Mouse (Mus musculus) heart, adult 8-10 months (tissue): ENCODE results near the gene Hoxd13. TPM values are rescaled to one million over a fixed set of nuclear protein-coding genes. Genes with fewer than 3 reads are reported as not detected.

Source experiments
- DNase-seq: peaks from one replicate; pipeline ENCODE4 v3.0.0; 2022; ENCODE audit warnings: low spot score
- total RNA-seq, 4 experiments: library from RNA; stranded (reverse); gene quantifications; 2 replicates each; pipeline ENCODE4 v1.2.4; 2022

Gene Hoxd13
- total RNA-seq, 4 experiments from 2014 or later, result not detected

DNA sequence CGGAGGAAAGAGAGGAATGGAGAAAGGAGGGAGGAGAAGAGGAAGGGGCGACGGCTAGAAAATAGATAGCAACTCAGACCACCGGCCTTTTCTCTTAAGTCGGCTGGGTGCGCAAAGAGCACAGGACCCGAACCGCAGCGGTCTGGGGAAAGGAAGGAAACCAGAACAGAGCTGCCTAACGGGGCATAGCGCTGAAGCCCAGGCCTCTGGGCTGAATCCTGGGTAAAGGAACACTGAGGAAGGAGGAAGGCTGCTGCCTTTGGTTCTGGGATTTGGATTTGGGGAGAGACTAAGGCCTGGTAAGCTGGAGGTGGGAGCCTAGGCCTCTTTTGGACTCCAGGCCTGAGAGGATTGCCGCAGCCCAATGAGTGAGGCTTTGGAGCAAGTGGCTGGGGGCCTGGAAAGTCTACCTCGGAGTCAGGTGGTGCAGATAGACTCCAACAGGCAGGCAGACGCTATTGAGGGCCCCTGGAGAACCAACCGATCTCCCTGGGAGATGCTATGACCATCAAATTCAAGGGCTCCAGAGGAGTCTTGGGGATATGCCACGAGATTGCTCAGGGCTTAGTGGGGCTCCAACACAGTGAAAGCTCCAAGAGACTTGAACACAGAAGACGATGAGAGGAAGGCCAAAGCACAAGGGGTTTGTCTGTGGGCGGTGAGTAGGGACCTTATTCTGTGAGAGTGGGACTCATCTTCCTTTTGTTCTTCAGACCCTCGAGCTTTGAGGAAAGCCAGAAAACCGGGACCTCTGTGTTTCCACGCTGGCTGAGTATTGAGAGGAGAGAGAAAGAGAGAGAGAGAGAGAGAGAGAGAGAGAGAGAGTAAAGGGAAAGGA is 12.7 kb downstream of the Hoxd13 start:
- DNase-seq, result no peak

DNA sequence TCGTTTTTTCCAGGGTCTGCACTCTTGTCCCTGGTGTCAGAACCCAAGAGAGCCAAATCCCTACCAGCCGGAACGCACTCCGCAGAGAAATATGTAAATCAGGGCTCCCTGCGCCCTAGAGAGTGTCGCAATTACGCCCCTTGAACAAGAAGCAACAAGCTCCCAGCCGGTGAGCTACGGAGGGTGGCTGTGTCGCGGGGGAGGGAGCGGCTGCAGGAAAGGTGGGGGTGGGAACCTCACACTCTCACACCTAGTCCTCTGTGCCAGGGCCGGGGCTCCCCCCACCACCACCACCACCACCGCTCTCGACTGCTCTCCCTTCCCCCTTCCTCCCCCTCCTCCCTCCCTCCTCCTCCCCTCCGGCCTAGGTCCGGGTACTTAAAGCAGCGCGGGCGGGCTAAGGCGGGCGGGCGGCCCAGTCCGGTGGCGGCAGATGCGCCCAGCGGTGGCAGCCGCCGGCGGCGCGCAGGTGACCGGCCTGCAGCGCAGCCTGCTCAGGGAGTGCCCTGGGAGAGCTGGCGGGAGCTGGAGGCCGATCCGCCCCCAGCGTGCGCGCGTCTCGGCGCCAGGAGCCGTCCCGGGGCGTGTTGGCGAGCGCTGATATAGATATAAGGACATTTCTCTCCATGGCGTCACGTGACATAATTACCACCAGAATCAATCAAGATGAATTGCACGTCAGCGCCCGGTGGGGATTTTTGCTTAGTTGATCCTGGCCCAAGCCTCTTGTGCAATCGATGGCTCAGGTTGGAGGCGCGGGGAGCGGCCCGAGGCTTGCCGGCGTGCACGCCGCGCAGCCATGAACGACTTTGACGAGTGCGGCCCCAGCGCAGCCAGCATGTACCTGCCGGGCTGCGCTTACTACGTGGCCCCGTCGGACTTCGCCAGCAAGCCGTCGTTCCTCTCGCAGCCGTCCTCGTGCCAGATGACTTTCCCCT is 13.8 kb downstream of the Hoxd13 start:
- DNase-seq, result no peak

DNA sequence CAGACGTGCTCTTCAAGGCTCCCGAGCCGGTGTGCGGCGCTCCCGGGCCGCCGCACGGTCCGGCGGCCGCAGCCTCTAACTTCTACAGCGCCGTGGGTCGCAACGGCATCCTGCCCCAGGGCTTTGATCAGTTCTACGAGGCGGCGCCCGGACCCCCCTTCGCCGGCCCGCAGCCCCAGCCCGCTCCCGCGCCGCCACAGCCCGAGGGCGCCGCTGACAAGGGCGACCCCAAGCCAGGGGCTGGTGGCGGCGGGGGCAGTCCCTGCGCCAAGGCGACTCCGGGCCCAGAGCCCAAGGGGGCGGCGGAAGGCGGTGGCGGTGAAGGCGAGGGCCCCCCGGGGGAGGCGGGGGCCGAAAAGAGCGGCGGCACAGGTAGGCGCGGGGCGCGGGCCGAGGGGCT is 14.7 kb downstream of the Hoxd13 start:
- DNase-seq, result no peak

DNA sequence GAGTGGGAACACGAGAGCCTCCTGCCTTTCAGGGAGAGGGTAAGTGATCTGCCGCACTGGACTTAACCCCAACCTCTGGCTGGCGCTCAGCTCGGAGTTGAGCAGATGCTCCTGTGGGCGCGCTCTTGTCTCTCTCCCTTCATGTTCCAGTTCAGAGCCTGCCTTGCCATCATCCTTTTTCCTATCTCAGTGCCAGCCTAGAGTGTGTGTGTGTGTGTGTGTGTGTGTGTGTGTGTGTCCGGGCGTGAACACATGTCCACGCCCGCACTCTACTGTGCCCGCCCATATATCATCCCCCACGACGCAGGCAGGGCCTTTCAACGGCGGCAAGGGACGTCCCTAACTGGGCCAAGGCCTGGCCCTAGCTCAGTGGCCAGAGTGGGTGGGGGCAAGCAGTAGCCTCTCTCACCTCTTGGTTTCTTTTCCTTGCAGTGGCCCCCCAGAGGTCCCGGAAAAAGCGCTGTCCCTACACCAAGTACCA is 15.4 kb downstream of the Hoxd13 start:
- DNase-seq, result no peak

DNA sequence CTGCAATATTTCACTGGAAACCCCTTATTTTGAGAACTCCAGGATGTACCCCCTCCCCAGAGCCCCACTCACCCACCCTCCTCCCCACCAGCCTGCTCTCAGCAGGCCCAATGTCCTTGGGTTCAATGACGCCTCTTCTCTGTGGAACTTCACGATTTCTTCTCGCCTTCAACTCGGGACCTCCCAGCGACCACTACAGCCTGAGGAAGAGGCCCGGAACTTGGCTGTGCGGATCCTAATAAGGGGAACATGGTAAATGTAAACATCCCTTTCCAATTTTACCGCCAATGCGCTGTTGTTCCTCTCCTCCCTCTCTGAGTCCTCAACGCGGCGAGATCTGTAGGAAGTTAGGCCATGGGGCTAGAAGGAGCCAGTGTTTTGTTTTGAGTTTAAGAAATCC is 16.0 kb downstream of the Hoxd13 start:
- DNase-seq, result no peak

DNA sequence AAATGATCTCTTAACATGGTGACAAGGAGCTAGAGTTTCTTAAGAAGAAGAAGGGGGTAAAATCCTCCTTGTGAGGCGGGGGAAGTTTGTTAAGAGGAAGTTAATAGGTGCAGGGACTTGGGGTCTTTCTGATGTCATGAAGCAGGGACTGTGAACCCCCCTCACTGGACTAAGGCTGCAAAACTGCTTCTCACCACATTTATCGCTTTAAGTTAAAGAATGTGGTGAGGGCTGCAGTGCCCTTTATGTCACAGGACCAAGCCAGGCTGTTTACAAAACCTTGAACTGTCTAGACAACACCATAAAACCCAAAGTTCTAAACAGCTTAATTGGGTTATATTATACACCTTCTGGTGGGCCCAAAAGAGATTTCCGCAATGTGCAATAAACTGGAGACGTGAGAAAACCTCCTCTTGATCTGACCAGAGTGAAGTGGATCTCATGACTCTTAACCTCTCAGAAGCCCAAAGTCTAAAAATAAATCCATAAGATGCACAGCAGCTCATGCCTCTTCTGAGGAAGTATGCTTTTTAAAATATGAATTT is 17.0 kb downstream of the Hoxd13 start:
- DNase-seq, result no peak

DNA sequence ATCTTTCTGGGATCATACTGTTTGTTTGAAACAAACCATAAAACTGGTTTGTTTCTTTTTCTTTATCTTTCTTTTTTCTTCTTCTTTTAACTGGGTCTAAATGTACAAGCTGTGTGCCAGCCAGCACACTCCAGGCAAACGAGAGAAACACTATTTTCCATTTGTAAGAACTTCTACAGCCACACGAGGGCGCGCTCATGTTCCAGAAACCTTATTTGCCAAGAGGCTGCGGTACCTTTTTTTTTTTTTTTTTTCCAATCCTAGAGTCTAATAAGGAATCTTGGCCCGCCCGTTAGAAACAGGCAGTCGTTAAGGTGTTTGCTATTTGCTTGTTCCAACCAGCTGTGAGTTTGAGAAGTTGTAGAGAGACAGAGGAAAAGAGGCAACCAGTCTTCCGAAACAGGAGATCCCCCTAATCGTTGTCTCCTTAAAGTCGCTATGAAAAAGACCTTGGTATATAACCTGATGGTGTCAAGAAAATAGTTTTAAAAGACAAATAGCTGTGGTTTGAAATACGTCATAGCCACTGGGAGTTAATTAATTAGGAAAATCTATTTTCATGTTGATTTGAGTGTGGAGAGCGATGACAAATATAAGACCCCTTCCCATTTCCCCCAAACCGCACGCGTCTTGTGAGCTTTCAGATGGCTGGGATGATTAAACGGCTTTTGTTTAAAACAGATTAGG is 18.3 kb downstream of the Hoxd13 start:
- DNase-seq, result peak; percentile 44

DNA sequence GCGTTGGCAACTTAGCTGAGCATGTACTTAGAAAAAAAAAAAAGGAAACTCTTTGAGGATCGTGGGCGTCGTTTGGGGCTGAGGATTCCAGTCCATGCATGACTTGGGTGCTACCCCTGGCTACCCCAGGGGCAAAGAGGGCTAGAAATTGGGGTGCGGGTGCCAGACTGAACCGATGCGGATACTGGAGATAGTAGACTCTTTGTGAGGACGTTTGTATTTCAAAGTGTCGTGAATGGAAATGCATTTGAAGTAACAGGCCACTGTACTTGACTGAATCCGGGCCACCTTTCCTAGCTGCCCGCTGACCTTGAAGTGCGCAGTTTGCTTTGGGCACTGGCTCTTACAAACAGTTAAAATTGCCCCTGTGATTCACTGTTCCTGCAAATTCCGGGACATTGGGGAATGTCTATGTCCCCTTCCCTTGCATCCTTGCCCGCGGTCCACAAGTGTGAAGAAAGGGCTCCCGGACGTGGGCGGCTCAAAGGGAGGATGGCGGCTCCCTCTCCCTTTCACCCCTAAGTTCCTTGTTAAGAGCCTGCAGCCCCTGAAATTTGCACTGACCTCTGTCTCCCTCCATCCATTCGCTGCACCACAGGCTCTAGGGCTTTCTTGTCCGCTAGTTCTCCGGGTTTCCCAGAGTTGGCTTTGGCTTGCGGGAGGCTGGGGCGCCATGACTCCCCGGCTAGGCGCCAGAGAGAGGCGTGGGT is 19.0 kb downstream of the Hoxd13 start:
- no peak for DNase-seq

DNA sequence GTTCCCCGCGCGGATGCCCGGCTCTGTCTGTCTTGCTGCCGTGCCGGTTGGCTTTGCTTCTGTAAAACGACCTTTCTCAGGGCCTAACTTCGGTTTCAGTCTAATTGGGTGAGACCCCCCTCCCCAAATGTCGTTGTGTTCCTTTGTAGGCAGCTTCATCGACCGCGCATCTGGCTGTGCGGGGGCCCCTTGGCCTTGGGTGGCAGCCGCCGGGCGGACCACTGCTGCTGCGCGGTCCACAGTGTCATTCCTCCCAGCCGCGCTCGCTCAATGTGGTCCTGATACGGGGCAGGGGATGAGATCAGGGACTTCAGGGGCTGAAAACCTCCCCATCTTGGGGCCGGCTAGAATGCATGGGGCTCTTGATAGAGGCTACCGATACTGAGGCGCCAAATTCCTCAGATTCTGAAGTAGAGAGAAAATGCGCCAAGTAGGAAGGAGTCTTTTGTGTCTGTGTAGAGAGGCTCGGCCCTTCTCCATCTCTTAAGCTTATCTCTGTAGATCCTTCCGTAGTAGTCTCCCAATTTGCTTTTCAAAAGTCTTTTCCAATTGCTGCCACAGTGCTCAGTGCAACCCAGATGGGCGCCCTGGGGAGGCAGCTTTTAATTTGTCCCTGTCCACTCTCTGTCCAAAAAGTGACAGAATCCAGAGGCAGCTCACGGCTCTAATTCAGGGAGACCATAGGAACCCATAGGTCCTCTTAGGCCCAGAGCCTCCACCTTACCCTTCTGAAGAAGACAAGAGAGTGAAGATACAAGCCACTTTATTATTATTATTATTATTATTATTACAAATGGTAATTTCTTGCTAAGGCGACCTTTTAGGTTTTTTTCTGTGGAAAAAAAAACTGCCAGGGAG is 19.8 kb downstream of the Hoxd13 start:
- no peak for DNase-seq

DNA sequence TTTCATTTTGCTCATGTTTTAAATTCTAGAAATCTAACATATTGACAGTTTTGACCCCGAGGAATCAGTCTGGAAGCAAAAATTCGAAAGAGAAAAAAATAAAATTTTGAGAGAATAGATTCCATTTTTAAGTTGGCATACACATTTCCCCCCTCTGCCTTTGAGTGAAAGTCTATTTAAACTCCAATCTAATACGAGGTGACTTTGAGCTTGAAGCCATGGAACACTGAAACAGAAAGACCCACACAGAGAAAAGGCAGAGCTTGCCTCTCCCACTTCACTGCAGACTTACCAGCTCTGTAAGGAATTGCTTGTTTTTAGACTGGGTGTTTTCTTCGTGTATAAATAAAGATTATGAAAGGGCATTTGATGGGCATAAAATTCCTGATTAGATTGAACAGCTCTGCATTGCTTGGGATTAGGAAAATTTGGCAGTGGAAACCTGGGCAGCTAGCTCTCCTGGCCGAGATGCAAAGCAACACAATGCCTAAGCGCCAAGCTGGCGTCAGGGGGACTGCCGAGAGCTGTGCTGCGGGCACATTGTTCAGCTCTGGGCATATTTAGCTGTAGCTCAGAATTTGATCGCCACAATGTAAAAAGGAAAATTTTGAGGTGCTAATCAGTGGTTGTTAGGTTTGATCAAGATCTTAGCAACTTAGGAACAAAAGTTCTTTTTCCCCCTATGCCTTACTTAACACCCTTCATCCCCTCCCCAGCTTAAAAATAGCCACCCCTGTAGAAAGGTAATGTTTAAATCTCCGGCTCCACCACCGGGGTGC is 20.9 kb downstream of the Hoxd13 start:
- no peak for DNase-seq

DNA sequence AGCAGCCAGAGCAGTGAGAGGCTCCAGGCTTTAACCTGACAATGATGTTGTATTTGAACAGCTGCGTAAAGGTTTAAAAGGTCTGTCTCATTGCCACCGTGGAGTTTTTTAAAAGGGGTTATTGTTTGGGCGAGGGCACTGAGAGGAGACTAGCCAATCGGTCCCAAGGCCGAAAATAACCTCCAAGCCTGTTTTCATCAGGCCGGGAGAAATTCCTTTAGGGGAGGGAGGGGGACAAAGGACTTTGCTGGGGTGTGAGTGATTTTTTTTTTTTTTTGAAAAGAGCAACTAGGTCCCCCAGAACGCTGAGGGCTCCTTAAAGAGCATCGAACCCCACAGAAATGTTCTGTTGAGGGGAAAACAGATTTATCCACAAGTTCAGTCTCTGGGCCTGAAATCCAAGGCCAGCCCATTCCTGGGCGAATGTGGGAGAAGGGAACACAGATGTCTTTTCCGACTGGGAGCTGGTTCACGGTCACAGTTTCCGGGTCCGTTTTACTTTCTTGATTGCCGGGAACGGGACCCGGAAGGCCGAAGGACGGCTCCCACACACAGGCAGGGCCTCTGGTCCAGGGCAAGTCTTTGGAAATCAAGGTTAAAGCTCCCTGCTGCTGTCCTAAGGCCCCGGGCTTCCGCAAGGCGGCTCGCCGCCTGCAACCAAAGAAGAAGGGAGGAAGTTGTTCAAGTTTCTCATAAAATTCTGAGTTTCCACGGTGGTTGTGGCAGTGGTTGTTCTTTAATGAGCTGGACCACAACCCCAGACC is 21.6 kb downstream of the Hoxd13 start:
- DNase-seq, result no peak

DNA sequence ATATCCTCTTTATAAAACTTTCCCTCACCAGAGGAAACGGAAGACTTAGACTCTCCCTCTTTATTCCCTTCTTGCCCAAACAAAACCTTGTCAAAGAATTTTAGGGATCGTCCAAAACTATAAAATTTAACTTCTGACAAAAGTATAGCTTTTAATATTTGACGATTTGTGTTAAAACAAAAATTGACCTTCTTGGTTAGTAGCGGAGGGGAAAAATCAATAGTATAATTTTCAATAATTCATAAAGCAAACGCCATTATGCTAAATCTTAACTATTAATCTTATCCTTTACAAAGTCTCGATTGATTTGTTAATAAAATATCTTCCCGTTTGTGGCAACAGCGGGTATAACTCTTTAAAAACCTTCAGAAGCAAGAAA is 22.2 kb downstream of the Hoxd13 start:
- DNase-seq, result no peak

DNA sequence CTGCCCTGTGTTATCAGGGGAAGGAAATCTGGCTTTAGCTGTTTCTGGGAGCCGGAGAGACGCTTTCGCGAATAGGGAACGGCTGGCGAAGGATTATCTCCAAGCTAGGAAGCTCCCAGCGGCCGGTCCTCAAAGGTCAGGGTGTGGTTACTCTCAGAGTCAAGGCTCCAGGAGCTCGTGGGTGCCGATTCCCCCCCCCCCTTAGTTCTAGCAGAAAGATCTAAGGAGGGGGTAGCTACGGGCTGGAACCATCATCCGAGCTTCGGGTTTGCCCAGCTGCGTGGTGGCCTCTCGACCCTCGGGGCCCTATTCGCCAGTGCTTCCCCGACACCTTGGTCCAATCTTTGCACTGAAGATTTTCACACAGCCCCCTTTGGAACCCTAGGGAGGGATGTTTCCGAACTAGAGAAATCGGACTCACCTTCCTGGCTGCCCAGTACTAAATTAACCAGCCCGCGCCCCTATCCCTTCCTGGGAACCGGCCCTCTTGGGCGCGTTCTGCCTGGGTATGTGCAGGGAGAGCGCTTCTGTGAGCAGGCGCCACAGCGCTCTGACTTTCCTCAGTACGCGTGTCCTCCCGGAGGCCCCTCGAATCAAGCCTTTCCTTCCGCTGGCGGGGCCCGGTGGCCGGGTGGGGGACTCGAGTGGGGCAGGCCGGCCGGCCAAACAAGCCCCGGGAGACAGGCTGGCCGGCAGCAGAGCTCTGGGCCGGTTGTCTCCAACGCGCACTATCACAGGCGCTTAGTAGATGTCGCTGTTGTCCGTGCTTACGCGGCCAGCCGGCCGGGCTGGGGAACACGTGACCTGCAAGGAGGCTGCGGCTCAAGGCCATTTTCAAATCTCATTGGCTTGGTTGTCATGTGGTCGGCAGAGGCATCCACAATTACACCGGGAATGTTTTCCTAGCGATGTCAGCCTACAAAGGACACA is 23.2 kb downstream of the Hoxd13 start, which contains the start of gene Hoxd10:
Gene Hoxd10 (plus strand): TSS at position 903 of the 930 bp plus-strand sequence.
- DNase-seq, result no peak

DNA sequence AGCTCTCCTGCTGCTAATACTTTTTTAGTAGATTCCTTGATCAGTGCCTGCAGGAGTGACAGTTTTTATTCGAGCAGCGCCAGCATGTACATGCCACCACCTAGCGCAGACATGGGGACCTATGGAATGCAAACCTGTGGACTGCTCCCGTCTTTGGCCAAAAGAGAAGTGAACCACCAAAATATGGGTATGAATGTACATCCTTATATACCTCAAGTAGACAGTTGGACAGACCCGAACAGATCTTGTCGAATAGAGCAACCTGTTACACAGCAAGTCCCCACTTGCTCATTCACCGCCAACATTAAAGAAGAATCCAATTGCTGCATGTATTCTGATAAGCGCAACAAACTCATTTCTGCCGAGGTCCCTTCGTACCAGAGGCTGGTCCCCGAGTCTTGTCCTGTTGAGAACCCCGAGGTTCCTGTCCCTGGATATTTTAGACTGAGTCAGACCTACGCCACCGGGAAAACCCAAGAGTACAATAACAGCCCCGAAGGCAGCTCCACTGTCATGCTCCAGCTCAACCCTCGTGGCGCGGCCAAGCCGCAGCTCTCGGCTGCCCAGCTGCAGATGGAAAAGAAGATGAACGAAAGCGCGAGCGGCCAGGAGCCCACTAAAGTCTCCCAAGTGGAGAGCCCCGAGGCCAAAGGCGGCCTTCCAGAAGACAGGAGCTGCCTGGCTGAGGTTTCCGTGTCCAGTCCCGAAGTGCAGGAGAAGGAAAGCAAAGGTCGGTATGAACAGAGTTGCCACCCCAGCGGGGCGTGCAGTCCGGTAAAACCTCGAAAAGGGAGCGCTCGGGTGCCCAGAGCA is 24.1 kb downstream of the Hoxd13 start:
- no peak for DNase-seq

DNA sequence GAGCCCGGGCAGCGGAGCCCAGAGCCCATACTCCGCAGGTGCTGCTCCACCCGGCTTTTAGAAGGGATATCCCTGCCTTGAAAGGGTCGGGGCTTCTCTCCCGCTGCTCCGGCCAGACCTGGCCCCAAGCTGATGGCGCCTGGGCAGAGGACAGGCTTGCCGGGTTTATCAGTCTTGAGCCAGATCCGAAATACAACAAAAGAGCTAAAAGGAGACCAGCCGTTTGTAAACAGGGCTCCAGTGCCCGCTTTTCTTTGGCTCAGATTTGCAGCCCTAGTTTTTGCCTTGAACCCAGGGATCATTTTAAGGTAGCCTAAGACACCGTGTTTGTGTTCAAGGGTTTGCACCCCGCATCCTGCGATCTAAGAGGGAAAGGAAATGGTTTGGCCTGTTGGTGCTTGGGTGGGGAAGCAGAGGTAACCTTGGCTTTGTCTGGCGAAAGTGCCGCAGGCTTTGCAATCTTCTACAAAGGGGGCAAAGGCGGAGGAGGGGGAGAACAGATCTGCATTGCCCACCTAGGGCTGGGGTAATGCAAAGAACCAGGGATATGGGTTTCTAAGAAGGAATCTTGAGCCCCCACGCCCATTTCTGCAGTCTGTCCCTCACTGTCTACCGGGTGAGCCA is 24.8 kb downstream of the Hoxd13 start:
- no peak for DNase-seq

DNA sequence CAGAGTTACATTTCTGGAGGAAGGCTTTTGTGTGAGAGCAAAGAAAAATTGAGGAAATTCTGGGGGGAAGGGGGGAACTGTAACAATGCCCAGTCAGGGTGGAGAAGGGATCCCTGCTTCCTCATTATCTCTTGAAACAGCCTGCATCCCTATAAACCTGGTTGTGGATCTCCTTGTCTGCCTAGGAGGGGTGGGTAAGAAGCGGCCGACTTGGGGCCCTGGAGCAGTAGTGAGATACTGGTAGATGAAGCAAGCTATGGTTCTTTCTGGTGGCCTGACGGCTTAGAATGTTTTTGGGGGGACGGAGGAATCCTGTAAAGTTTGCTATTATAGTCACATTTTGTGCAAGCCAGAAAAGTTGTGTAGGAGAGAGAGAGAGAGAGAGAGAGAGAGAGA is 25.3 kb downstream of the Hoxd13 start:
- DNase-seq, result no peak
